Mouse (Mus musculus) hindbrain, embryonic 12.5 days (tissue): ENCODE data around the gene Entpd1. TPM values are rescaled to one million over a fixed set of nuclear protein-coding genes. Genes with fewer than 3 reads are reported as not detected.

Experiments used
- ATAC-seq: fragments of 200-750 bp; cut with Nextera tagmentation; 2 replicates; pipeline ENCODE4 v1.8.0; 2017; ENCODE audit warnings: moderate TSS enrichment; ENCODE audit not compliant: low FRiP score
- H3K27ac ChIP-seq: fragments of 300-500 bp; sonication (generic); 2 replicates; pipeline ENCODE4 v1.5.1; 2016; ENCODE audit warnings: mild to moderate bottlenecking
- H3K27me3 ChIP-seq: fragments of 300-500 bp; sonication (generic); 2 replicates; pipeline ENCODE4 v1.6.1; 2016; ENCODE audit warnings: mild to moderate bottlenecking
- H3K36me3 ChIP-seq: fragments of 300-500 bp; sonication (generic); 2 replicates; pipeline ENCODE4 v1.6.1; 2016; ENCODE audit warnings: mild to moderate bottlenecking
- H3K4me1 ChIP-seq: fragments of 300-500 bp; sonication (generic); 2 replicates; pipeline ENCODE4 v1.6.1; 2016
- H3K4me2 ChIP-seq: fragments of 300-500 bp; sonication (generic); replicated peaks from 2 replicates; pipeline ENCODE4 v1.6.1; 2016; ENCODE audit warnings: mild to moderate bottlenecking
- H3K4me3 ChIP-seq: fragments of 300-500 bp; sonication (generic); 2 replicates; pipeline ENCODE4 v1.5.1; 2016; ENCODE audit warnings: mild to moderate bottlenecking
- H3K9ac ChIP-seq: fragments of 300-500 bp; sonication (generic); 2 replicates; pipeline ENCODE4 v1.6.1; 2016; ENCODE audit warnings: mild to moderate bottlenecking, moderate library complexity
- H3K9me3 ChIP-seq: fragments of 300-500 bp; sonication (generic); replicated peaks from 2 replicates; pipeline ENCODE4 v1.6.1; 2016; ENCODE audit warnings: mild to moderate bottlenecking
- WGBS: fragments of 180-500 bp; shearing (Covaris S2); methylation state at CpG from one replicate; pipeline ENCODE4 v1.1.7; 2016; 5-methylcytosine and 5-hydroxymethylcytosine counted together
- polyA plus RNA-seq: library from polyadenylated mRNA; unstranded; fragments of >200 nt; fragmentation: Nextera tagmentation; extraction: Ambion mirVana; gene quantifications from 2 replicates; pipeline ENCODE4 v1.2.1, GENCODE M21; 2016

The Entpd1 gene
- polyA plus RNA-seq, 1 experiment from 2014 or later = 10.4 TPM

DNA sequence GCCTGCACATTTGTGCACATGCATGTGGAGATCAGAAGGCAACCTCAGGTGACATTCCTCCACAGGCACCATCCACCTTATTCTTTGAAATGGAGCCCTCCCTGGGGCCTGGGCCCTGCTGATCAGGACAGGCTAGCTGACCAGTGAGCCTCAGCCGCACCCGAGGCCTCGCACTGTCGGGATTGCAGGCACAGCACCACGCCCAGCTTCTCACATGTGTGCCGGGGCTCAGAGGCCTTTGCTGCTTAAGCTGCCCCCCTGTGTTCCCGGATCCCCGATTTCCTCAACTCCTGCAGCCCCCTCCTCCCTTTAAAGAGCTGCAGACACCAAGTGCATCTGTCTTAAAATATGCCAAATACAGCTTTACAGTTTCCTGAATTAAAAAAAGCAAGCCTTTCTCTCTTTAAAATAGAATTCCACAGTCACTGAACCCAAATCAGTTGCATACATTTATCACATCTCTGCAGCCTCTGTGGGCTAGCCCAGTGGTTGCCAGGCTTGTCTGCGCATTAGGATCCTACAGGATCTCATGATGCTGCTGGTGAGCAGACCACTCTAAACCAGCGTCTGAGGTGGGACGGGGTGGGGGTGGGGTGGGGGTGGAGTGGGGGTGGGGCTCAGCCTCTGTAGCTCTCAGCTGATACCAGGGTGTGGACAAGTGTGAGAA lies 107.4 kb downstream of the Entpd1 start:
- H3K36me3 ChIP-seq = no peaks in the 10 kb centered on the region
- no peaks in the 10 kb centered on the region for H3K27me3 ChIP-seq
- no peak overlapping the region for H3K4me2 ChIP-seq
- no peak overlapping the region for H3K27ac ChIP-seq
- H3K9me3 ChIP-seq = no peaks in the 10 kb centered on the region
- no peak overlapping the region for H3K9ac ChIP-seq
- ATAC-seq = no peak
- no peaks in the 10 kb centered on the region for H3K4me1 ChIP-seq
- no peak overlapping the region for H3K4me3 ChIP-seq
- WGBS = 65% methylated on average over 11 of the region's 11 CpGs

- no peak overlapping the region for H3K27ac ChIP-seq
- no peak overlapping the region for H3K4me3 ChIP-seq
- no peaks in the 10 kb centered on the region for H3K9me3 ChIP-seq
- H3K27me3 ChIP-seq = no peaks in the 10 kb centered on the region
- WGBS = 91% methylated on average over 12 of the region's 12 CpGs
- H3K4me2 ChIP-seq = no peak overlapping the region
- ATAC-seq = no peak; the same call in 1 of the 2 replicates
- H3K4me1 ChIP-seq = no peaks in the 10 kb centered on the region
- no peak overlapping the region for H3K9ac ChIP-seq
- H3K36me3 ChIP-seq = no peaks in the 10 kb centered on the region
Observed at GRCm38 (mm10) chr19:40720381-40720780, 108.2 kb downstream of the Entpd1 start.

- WGBS = 59% methylated on average over 11 of the region's 11 CpGs
- ATAC-seq = peak; percentile 66
- H3K9ac ChIP-seq = no peak overlapping the region
Observed at GRCm38 (mm10) chr19:40722137-40723038, 110.2 kb downstream of the Entpd1 start.

DNA sequence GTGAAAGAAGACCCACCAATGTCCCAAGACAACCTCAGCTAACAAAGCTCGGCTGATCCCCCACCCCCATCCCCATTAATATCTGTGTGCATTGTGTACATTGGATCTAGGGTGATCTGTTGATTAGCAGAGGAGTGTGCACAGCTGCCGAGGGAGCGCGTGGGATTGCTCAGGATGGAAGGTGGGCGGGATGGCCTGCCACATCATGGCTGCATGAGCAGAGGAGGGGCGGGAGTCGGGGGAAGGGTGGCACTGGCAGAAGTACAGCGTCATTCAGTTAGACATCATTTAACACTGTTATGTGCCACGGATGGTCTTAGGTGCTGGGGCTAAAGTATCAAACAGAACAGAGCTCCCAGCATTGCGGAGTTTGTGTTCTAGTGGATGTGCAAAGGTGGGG lies 111.3 kb downstream of the Entpd1 start:
- no peak for ATAC-seq
- no peak overlapping the region for H3K4me2 ChIP-seq
- H3K27ac ChIP-seq = no peak overlapping the region
- H3K27me3 ChIP-seq = no peaks in the 10 kb centered on the region
- no peaks in the 10 kb centered on the region for H3K4me1 ChIP-seq
- no peaks in the 10 kb centered on the region for H3K36me3 ChIP-seq
- H3K9ac ChIP-seq = no peak overlapping the region
- no peaks in the 10 kb centered on the region for H3K9me3 ChIP-seq
- WGBS = 69% methylated on average over 10 of the region's 10 CpGs
- no peak overlapping the region for H3K4me3 ChIP-seq

More at GRCm38 (mm10) chr19:40722137-40723038, 110.2 kb downstream of the Entpd1 start:
- H3K27me3 ChIP-seq = no peaks in the 10 kb centered on the region
- H3K9me3 ChIP-seq = no peaks in the 10 kb centered on the region
- H3K4me1 ChIP-seq = no peaks in the 10 kb centered on the region
- H3K4me3 ChIP-seq = no peak overlapping the region
- no peak overlapping the region for H3K4me2 ChIP-seq
- H3K36me3 ChIP-seq = no peaks in the 10 kb centered on the region
- no peak overlapping the region for H3K27ac ChIP-seq

GRCm38 (mm10) chr19:40726148-40726547 lies 114.0 kb downstream of the Entpd1 start:
- Histone ChIP-seq H3K27ac (no peak overlapping the region), H3K36me3 (no peaks in the 10 kb centered on the region), H3K9ac (no peak overlapping the region), H3K9me3 (no peaks in the 10 kb centered on the region), H3K4me3 (no peak overlapping the region), H3K27me3 (no peaks in the 10 kb centered on the region), H3K4me2 (no peak overlapping the region), H3K4me1 (no peaks in the 10 kb centered on the region)
- 81% methylated on average over 4 of the region's 4 CpGs for WGBS
- no peak for ATAC-seq

DNA sequence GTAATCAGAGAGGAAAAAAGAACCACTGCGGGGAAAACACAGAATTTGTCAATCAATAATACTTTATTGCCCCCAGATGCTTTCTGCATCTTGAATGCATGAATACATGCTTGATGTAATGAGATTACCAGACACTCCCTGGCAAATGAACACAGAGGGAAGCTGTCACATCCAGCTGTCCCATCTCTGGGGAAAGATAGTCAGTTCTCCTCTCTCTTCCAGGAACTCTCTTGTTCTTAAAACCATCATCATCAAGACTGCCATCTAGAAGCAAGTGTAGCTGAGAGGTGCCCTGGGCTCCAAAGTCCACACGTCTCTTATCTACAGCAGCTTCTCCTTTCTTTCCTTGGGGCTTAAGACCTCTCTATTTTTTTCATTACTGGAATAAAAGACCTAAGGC lies 114.4 kb downstream of the Entpd1 start:
- no peak for ATAC-seq
- Histone ChIP-seq H3K27ac (no peak overlapping the region), H3K27me3 (no peaks in the 10 kb centered on the region), H3K36me3 (no peaks in the 10 kb centered on the region), H3K9me3 (no peaks in the 10 kb centered on the region), H3K9ac (no peak overlapping the region), H3K4me1 (no peaks in the 10 kb centered on the region), H3K4me3 (no peak overlapping the region), H3K4me2 (no peak overlapping the region)
- WGBS = 71% methylated on average over 2 of the region's 2 CpGs

- Histone ChIP-seq H3K4me1 (no peaks in the 10 kb centered on the region), H3K9me3 (no peaks in the 10 kb centered on the region), H3K4me3 (no peak overlapping the region), H3K27ac (no peak overlapping the region), H3K4me2 (no peak overlapping the region), H3K9ac (no peak overlapping the region), H3K36me3 (no peaks in the 10 kb centered on the region), H3K27me3 (no peaks in the 10 kb centered on the region)
- ATAC-seq = no peak
- 89% methylated on average over 4 of the region's 4 CpGs for WGBS
Observed at GRCm38 (mm10) chr19:40728213-40728612, 116.0 kb downstream of the Entpd1 start.

GRCm38 (mm10) chr19:40728732-40729420 lies 116.7 kb downstream of the Entpd1 start:
- Histone ChIP-seq H3K27ac (no peak overlapping the region), H3K4me3 (no peak overlapping the region), H3K27me3 (no peaks in the 10 kb centered on the region), H3K4me2 (no peak overlapping the region), H3K4me1 (no peaks in the 10 kb centered on the region), H3K9me3 (no peaks in the 10 kb centered on the region), H3K9ac (no peak overlapping the region), H3K36me3 (no peaks in the 10 kb centered on the region)
- ATAC-seq = no peak
- 76% methylated on average over 12 of the region's 12 CpGs for WGBS

DNA sequence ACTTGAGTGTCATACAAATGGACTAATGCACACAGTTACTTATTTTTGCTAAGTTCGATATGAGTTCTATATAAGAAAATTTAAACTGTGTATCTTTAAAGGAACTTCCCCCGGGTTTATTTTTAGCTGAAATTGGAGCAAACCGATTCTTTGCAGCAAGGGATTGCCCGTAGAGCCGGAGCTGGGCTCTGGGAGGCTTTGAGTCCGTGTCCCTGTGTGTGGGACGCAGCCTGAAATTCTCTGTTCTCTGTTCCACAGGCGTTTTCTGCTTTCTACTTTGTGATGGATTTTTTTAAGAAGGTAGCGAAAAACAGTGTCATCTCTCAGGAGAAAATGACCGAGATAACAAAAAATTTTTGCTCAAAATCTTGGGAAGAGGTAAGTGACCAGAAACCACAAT lies 121.2 kb downstream of the Entpd1 start:
- H3K4me3 ChIP-seq = no peak overlapping the region
- 80% methylated on average over 10 of the region's 10 CpGs for WGBS
- peaks cover 11% of the 10 kb centered on the region for H3K4me1 ChIP-seq
- no peak overlapping the region for H3K27ac ChIP-seq
- no peaks in the 10 kb centered on the region for H3K27me3 ChIP-seq
- H3K36me3 ChIP-seq = no peaks in the 10 kb centered on the region
- H3K4me2 ChIP-seq = no peak overlapping the region
- H3K9ac ChIP-seq = no peak overlapping the region
- ATAC-seq = no peak
- H3K9me3 ChIP-seq = no peaks in the 10 kb centered on the region

DNA sequence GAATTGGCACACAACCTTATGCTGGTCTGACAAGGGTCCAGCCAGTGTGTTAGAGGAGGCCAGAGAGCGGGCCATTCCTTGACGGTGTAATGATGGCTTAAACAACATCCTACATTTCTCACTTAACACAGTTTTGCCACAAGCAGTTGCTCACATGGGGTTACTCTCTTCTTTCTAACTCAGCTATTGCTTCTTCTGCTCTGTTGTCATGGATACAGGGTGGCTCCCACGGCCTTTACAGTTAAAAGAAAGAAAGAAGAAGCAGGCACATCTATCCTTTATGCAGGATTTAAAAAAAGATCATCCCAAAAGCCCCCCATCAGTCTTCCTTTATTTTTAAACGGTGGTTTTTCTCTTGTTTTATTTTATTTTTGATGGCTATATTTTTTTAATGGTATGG lies 121.7 kb downstream of the Entpd1 start:
- Histone ChIP-seq H3K27ac (no peak overlapping the region), H3K9ac (no peak overlapping the region), H3K36me3 (no peaks in the 10 kb centered on the region), H3K4me1 (peaks cover 11% of the 10 kb centered on the region), H3K27me3 (no peaks in the 10 kb centered on the region), H3K4me2 (no peak overlapping the region), H3K4me3 (no peak overlapping the region), H3K9me3 (no peaks in the 10 kb centered on the region)
- WGBS = 53% methylated on average over 4 of the region's 4 CpGs
- no peak for ATAC-seq

DNA sequence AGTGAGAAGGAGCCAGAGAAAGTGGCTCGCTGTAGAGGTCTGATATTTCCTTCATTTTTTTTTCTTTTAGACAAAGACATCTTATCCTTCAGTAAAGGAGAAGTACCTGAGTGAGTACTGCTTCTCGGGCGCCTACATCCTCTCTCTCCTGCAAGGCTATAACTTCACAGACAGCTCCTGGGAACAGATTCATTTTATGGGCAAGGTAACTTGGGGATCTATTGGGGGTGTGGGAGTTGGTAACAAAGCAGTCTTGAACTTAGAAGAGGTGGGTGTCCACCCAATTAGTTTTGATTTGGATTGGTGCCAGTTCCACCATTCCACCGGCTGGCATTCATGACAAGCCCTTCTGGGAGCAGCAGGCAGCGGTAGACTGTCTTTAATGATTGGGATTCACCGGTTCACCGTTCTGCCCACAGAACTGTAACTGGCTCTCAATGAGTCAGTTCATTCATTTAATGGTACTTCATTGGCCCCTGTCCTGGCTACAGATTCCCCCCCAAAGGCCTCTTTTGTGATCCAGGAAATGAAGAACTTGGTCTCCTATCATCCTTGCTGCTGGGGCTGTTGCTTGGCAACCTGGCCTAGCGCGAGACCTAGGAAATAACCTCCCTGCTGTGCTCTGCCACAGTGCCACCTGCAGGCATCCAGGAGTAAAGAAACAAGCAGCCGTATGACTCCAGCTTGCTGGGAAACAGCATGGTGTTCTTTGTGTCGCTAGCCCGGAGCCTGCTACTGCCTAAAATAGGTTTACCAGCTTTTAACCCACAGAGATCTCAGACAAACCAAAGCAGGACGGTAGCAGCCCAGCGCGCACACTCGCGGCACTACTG lies 124.7 kb downstream of the Entpd1 start:
- H3K4me2 ChIP-seq = peak overlapping the region; percentile 48
- H3K9ac ChIP-seq = peak overlapping the region; percentile 50; the same call in 1 of the 2 replicates
- H3K27me3 ChIP-seq = no peaks in the 10 kb centered on the region
- H3K36me3 ChIP-seq = 0 out of 2 replicates have a peak, but pooled peaks cover 4% of the 10 kb centered on the region
- 21% methylated on average over 17 of the region's 17 CpGs for WGBS
- peak; percentile 93 for ATAC-seq
- peak overlapping the region; percentile 6; the same call in 1 of the 2 replicates for H3K4me3 ChIP-seq
- H3K9me3 ChIP-seq = no peaks in the 10 kb centered on the region
- H3K27ac ChIP-seq = peak overlapping the region; percentile 81
- H3K4me1 ChIP-seq = peaks cover 11% of the 10 kb centered on the region
